Mouse (Mus musculus) C2C12 (cell line): Measurements from ENCODE around the gene Ap1s3.

ENCODE experiments used
- CTCF ChIP-seq: IDR thresholded peaks from one replicate; pipeline ENCODE4 v1.5.1; 2011; ENCODE audit not compliant: control insufficient read depth, insufficient read depth, insufficient read length
- MAX ChIP-seq: IDR thresholded peaks from one replicate; pipeline ENCODE4 v1.6.1; 2011; ENCODE audit warnings: mild to moderate bottlenecking, control low read depth
- MYOD1 ChIP-seq: IDR thresholded peaks from one replicate; pipeline ENCODE4 v1.6.1; 2011; ENCODE audit warnings: low read depth; ENCODE audit not compliant: control insufficient read depth, insufficient read length
- MYOG ChIP-seq: IDR thresholded peaks from one replicate; pipeline ENCODE4 v1.6.1; 2011; ENCODE audit not compliant: control insufficient read depth, insufficient read length; ENCODE audit errors: extremely low read depth
- USF1 ChIP-seq: IDR thresholded peaks from one replicate; pipeline ENCODE4 v1.6.1; 2011; ENCODE audit warnings: low read depth, mild to moderate bottlenecking, control low read depth, moderate library complexity

DNA sequence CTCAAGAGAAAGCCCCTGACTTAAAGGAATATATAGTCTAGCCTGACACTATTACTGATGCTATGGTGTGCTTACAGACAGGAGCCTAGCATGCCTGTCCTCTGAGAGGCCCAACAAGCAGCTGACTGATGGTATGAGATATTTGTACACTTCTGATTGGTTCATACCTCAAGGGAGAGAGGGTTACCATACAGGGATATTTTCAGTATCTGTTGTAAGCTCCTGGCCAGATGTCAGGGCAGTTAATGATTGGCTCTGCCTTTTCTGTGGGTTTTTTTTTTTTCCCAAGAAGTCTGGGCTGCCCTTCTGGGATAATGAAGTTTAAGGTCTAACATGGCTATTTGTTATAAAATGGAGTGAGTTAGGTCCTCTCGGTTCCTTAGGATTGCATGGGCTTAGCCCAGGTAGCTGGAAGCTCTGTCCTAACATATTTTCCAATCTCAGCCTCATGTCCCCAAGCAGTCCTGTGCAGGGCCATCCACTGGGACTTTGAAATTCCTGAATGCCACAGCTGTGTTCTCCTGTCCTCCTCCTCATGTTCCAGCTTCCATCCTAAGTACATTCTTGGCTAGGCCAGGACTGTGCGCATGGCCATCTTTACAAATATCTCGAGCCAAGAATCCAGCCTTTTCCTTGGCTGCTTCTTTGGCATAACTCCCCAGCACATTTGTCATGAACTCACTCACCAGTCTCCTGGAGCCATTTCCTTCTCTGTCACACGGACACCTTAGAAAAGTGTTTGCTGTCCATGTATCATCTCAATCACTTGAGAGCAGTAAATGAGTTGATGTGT, 81.6 kb downstream of the Ap1s3 start:
- TF ChIP-seq USF1 (no peak), CTCF (no peak), MAX (no peak), MYOG (no peak), MYOD1 (no peak)
